Mouse (Mus musculus) midbrain, embryonic 14.5 days (tissue): Measurements from ENCODE around the gene Fdx1l. TPM values are rescaled to one million over a fixed set of nuclear protein-coding genes. Genes with fewer than 3 reads are reported as not detected.

Experiments used
- ATAC-seq: fragments of 200-750 bp; cut with Nextera tagmentation; 2 replicates; pipeline ENCODE4 v1.8.0; 2017; ENCODE audit warnings: moderate number of reproducible peaks, moderate library complexity; ENCODE audit not compliant: low FRiP score, low TSS enrichment
- DNase-seq: peaks from one replicate; pipeline ENCODE4 v3.0.0-alpha.2; 2015
- H3K27ac ChIP-seq: fragments of 300-500 bp; sonication (generic); replicated peaks from 2 replicates; pipeline ENCODE4 v1.5.1; 2014; ENCODE audit warnings: mild to moderate bottlenecking, low read depth, low read length, moderate library complexity
- H3K27me3 ChIP-seq: fragments of 300-500 bp; sonication (generic); 2 replicates; pipeline ENCODE4 v1.6.1; 2014; ENCODE audit warnings: low read length, control low read depth, mixed read lengths; ENCODE audit not compliant: control insufficient read depth, insufficient read depth
- H3K36me3 ChIP-seq: fragments of 300-500 bp; sonication (generic); 2 replicates; pipeline ENCODE4 v1.6.1; 2014; ENCODE audit warnings: low read length, control low read depth; ENCODE audit not compliant: control insufficient read depth, insufficient read depth
- H3K4me1 ChIP-seq: fragments of 300-500 bp; sonication (generic); 2 replicates; pipeline ENCODE4 v1.6.1; 2014; ENCODE audit warnings: mild to moderate bottlenecking, antibody characterized with exemption, low read length, control low read depth; ENCODE audit not compliant: control insufficient read depth, insufficient read depth
- H3K4me2 ChIP-seq: fragments of 300-500 bp; sonication (generic); 2 replicates; pipeline ENCODE4 v1.6.1; 2014; ENCODE audit warnings: mild to moderate bottlenecking, low read length, moderate library complexity
- H3K4me3 ChIP-seq: fragments of 300-500 bp; sonication (generic); replicated peaks from 2 replicates; pipeline ENCODE4 v1.5.1; 2014; ENCODE audit warnings: low read depth, low read length
- H3K9ac ChIP-seq: fragments of 300-500 bp; sonication (generic); replicated peaks from 2 replicates; pipeline ENCODE4 v1.6.1; 2014; ENCODE audit warnings: mild to moderate bottlenecking, low read length, moderate library complexity
- H3K9me3 ChIP-seq: fragments of 300-500 bp; sonication (generic); 2 replicates; pipeline ENCODE4 v1.6.1; 2016; ENCODE audit warnings: low read length, control low read depth, mixed read lengths; ENCODE audit not compliant: control insufficient read depth
- WGBS: fragments of 180-500 bp; shearing (Covaris S2); extraction: QIAGEN DNeasy Blood & Tissue Kit; methylation state at CpG from one replicate; pipeline ENCODE4 v1.1.7; 2014; 5-methylcytosine and 5-hydroxymethylcytosine counted together
- polyA plus RNA-seq: library from polyadenylated mRNA; unstranded; fragments of >200 nt; fragmentation: Nextera tagmentation; extraction: Ambion mirVana; gene quantifications from 2 replicates; pipeline ENCODE4 v1.2.1, GENCODE M21; 2014

The Fdx1l gene
- polyA plus RNA-seq, 1 experiment from 2014 or later, result 55.5 TPM

- Histone ChIP-seq H3K27ac (no peak overlapping the region), H3K9me3 (no peaks in the 10 kb centered on the region), H3K27me3 (peaks cover 63% of the 10 kb centered on the region), H3K4me3 (no peak overlapping the region), H3K9ac (no peak overlapping the region), H3K4me2 (no peak overlapping the region), H3K36me3 (no peaks in the 10 kb centered on the region), H3K4me1 (peaks cover 25% of the 10 kb centered on the region)
- WGBS, result 66% methylated on average over 6 of the region's 6 CpGs
- no peak for DNase-seq
- ATAC-seq, result no peak
These were observed 44.8 kb downstream of the Fdx1l start for GRCm38 (mm10) chr9:21028560-21029110.

- no peak for ATAC-seq
- H3K4me2 ChIP-seq, result no peak overlapping the region
- no peak overlapping the region for H3K9ac ChIP-seq
- H3K27me3 ChIP-seq, result peaks cover 55% of the 10 kb centered on the region
- no peak overlapping the region for H3K4me3 ChIP-seq
- H3K4me1 ChIP-seq, result peaks cover 18% of the 10 kb centered on the region
- peak; percentile 23 for DNase-seq
- WGBS, result 53% methylated on average over 8 of the region's 8 CpGs
- H3K27ac ChIP-seq, result no peak overlapping the region
- no peaks in the 10 kb centered on the region for H3K36me3 ChIP-seq
- H3K9me3 ChIP-seq, result no peaks in the 10 kb centered on the region
These were observed 45.6 kb downstream of the Fdx1l start for GRCm38 (mm10) chr9:21027774-21028290.

GRCm38 (mm10) chr9:21026849-21027248 is 46.6 kb downstream of the Fdx1l start:
- Histone ChIP-seq H3K4me1 (peaks cover 13% of the 10 kb centered on the region; the same call in 1 of the 2 replicates), H3K27ac (no peak overlapping the region), H3K36me3 (no peaks in the 10 kb centered on the region), H3K4me3 (no peak overlapping the region), H3K9ac (no peak overlapping the region), H3K27me3 (peaks cover 45% of the 10 kb centered on the region), H3K9me3 (no peaks in the 10 kb centered on the region), H3K4me2 (no peak overlapping the region)
- 88% methylated on average over 12 of the region's 12 CpGs for WGBS
- ATAC-seq (no peak), DNase-seq (no peak)

- Histone ChIP-seq H3K27ac (no peak overlapping the region), H3K9ac (no peak overlapping the region), H3K4me2 (no peak overlapping the region), H3K9me3 (no peaks in the 10 kb centered on the region), H3K36me3 (no peaks in the 10 kb centered on the region), H3K4me3 (no peak overlapping the region), H3K4me1 (peaks cover 3% of the 10 kb centered on the region; the same call in 1 of the 2 replicates), H3K27me3 (peaks cover 31% of the 10 kb centered on the region)
- WGBS, result 70% methylated on average over 19 of the region's 19 CpGs
- no peak for ATAC-seq
- DNase-seq, result no peak
These were observed 48.1 kb downstream of the Fdx1l start for GRCm38 (mm10) chr9:21025258-21025810.

GRCm38 (mm10) chr9:21022726-21023125 is 50.7 kb downstream of the Fdx1l start:
- H3K4me1 ChIP-seq, result no peaks in the 10 kb centered on the region

GRCm38 (mm10) chr9:21022288-21022687 is 51.1 kb downstream of the Fdx1l start:
- DNase-seq, result no peak
- Histone ChIP-seq H3K36me3 (no peaks in the 10 kb centered on the region), H3K4me2 (no peak overlapping the region), H3K4me1 (no peaks in the 10 kb centered on the region), H3K27me3 (peaks cover 15% of the 10 kb centered on the region; the same call in 1 of the 2 replicates), H3K4me3 (no peak overlapping the region), H3K27ac (no peak overlapping the region), H3K9ac (no peak overlapping the region), H3K9me3 (no peaks in the 10 kb centered on the region)
- WGBS, result 67% methylated on average over 6 of the region's 6 CpGs
- no peak for ATAC-seq

More at GRCm38 (mm10) chr9:21022726-21023125, 50.7 kb downstream of the Fdx1l start:
- Histone ChIP-seq H3K4me3 (no peak overlapping the region), H3K27ac (no peak overlapping the region), H3K4me2 (no peak overlapping the region), H3K9ac (no peak overlapping the region), H3K36me3 (no peaks in the 10 kb centered on the region), H3K27me3 (peaks cover 12% of the 10 kb centered on the region; the same call in 1 of the 2 replicates), H3K9me3 (no peaks in the 10 kb centered on the region)
- DNase-seq (no peak), ATAC-seq (no peak)
- 75% methylated on average over 1 of the region's 1 CpGs for WGBS

GRCm38 (mm10) chr9:21021363-21021762 is 52.1 kb downstream of the Fdx1l start:
- H3K4me2 ChIP-seq, result no peak overlapping the region
- no peaks in the 10 kb centered on the region for H3K4me1 ChIP-seq
- H3K4me3 ChIP-seq, result no peak overlapping the region
- H3K9ac ChIP-seq, result no peak overlapping the region
- WGBS, result 83% methylated on average over 3 of the region's 3 CpGs
- H3K9me3 ChIP-seq, result no peaks in the 10 kb centered on the region
- H3K36me3 ChIP-seq, result no peaks in the 10 kb centered on the region
- no peak overlapping the region for H3K27ac ChIP-seq
- peaks cover 24% of the 10 kb centered on the region for H3K27me3 ChIP-seq
- DNase-seq, result no peak
- no peak for ATAC-seq

GRCm38 (mm10) chr9:21018600-21018999 is 54.8 kb downstream of the Fdx1l start:
- no peak overlapping the region for H3K27ac ChIP-seq
- no peak overlapping the region for H3K9ac ChIP-seq
- no peaks in the 10 kb centered on the region for H3K4me1 ChIP-seq
- H3K4me2 ChIP-seq, result no peak overlapping the region
- H3K36me3 ChIP-seq, result no peaks in the 10 kb centered on the region
- no peaks in the 10 kb centered on the region for H3K9me3 ChIP-seq
- ATAC-seq, result no peak
- H3K27me3 ChIP-seq, result peaks cover 42% of the 10 kb centered on the region
- WGBS, result 82% methylated on average over 2 of the region's 2 CpGs
- no peak for DNase-seq
- no peak overlapping the region for H3K4me3 ChIP-seq
